1 mouse cellular context compared by ENCODE assay signal in genomic region chr2:38541101-38541500, GRCm38 (mm10).
TF ChIP-seq lines count a peak whose summit lies in the region.

No protein-coding gene starts in this region.

TF ChIP-seq in CH12.LX, 34 proteins besides CTCF, POLR2A, EP300 and RAD21 (continued from another document):
- no peak for TF ChIP-seq E2F4 (IDR thresholded peaks at IDR 0.05; ENCODE audit: insufficient replicate concordance, low read depth, low read length)
- no peak for TF ChIP-seq JUND (conservative IDR thresholded peaks at IDR 0.05; ENCODE audit: low read depth, low read length)
- no peak for TF ChIP-seq PAX5 (IDR thresholded peaks at IDR 0.05; ENCODE audit: low read length)
- 0 out of 2 replicates have a peak, but pooled peaks have one; percentile 40 for TF ChIP-seq TBP (conservative IDR thresholded peaks at IDR 0.05; ENCODE audit: low read depth, low read length)
- TF ChIP-seq NELFE (IDR thresholded peaks at IDR 0.05; ENCODE audit: low read depth, low read length): 0 out of 2 replicates have a peak, but pooled peaks have one; percentile 44
- TF ChIP-seq HCFC1 (IDR thresholded peaks at IDR 0.05; ENCODE audit: low read depth, low read length): no peak
- 0 out of 2 replicates have a peak, but pooled peaks have one; percentile 55 for TF ChIP-seq ZMIZ1 (IDR thresholded peaks at IDR 0.05; ENCODE audit: low read depth, low read length)
- TF ChIP-seq SMC3 (IDR thresholded peaks at IDR 0.05; ENCODE audit: low read depth, low read length): peak; percentile 11; the same call in 1 of the 2 replicates
- no peak for TF ChIP-seq JUN (IDR thresholded peaks at IDR 0.05; ENCODE audit: insufficient read depth, low read depth, low read length)
- peak; percentile 56; the same call in 1 of the 2 replicates for TF ChIP-seq MYC (IDR thresholded peaks at IDR 0.05; ENCODE audit: low read depth, low read length)
- TF ChIP-seq ZNF384 (IDR thresholded peaks at IDR 0.05; ENCODE audit: low read depth, low read length): no peak
- peak; percentile 48; the same call in 1 of the 2 replicates for TF ChIP-seq MXI1 (IDR thresholded peaks at IDR 0.05; ENCODE audit: low read depth, low read length)
- TF ChIP-seq MAX (IDR thresholded peaks at IDR 0.05; ENCODE audit: low read length): no peak
- TF ChIP-seq USF2 (conservative IDR thresholded peaks at IDR 0.05; ENCODE audit: low read depth, low read length): no peak
- TF ChIP-seq POLR2AphosphoS2 (IDR thresholded peaks at IDR 0.05; ENCODE audit: low read depth, low read length): no peak
- TF ChIP-seq TCF12 (IDR thresholded peaks at IDR 0.05; ENCODE audit: low read depth, low read length): peak; percentile 87
- no peak for TF ChIP-seq UBTF (IDR thresholded peaks at IDR 0.05; ENCODE audit: low read depth, low read length)
- peak; percentile 76 for TF ChIP-seq BHLHE40 (IDR thresholded peaks at IDR 0.05; ENCODE audit: low read depth, low read length)
- no peak for TF ChIP-seq ZC3H11A (IDR thresholded peaks at IDR 0.05; ENCODE audit: low read depth, low read length)
- TF ChIP-seq ZKSCAN1 (IDR thresholded peaks at IDR 0.05; ENCODE audit: borderline replicate concordance, low read depth, low read length): no peak
- peak; percentile 81; the same call in 1 of the 2 replicates for TF ChIP-seq MAZ (IDR thresholded peaks at IDR 0.05; ENCODE audit: low read depth, low read length)
- 0 out of 2 replicates have a peak, but pooled peaks have one; percentile 9 for TF ChIP-seq NRF1 (IDR thresholded peaks at IDR 0.05; ENCODE audit: low read depth, low read length)
- no peak for TF ChIP-seq SIN3A (IDR thresholded peaks at IDR 0.05; ENCODE audit: low read length)
- peak; percentile 87 for TF ChIP-seq IRF4 (IDR thresholded peaks at IDR 0.05; ENCODE audit: low read depth, low read length)
- 0 out of 2 replicates have a peak, but pooled peaks have one; percentile 42 for TF ChIP-seq KAT2A (IDR thresholded peaks at IDR 0.05; ENCODE audit: insufficient replicate concordance, low read length)
